Mouse (Mus musculus) hindbrain, embryonic 10.5 days (tissue): ENCODE measurements around the gene Pitpnm2. TPM values are rescaled to one million over a fixed set of nuclear protein-coding genes. Genes with fewer than 3 reads are reported as not detected.

ENCODE experiments used
- DNase-seq: peaks from one replicate; pipeline ENCODE4 v3.0.0-alpha.2; 2017; ENCODE audit warnings: low spot score
- H3K27ac ChIP-seq: fragments of 300-500 bp; sonication (generic); 2 replicates; pipeline ENCODE4 v1.5.1; 2016; ENCODE audit warnings: mild to moderate bottlenecking, moderate library complexity
- H3K27me3 ChIP-seq: fragments of 300-500 bp; sonication (generic); 2 replicates; pipeline ENCODE4 v1.6.1; 2016; ENCODE audit warnings: mild to moderate bottlenecking; ENCODE audit not compliant: poor library complexity, insufficient read depth, severe bottlenecking
- H3K36me3 ChIP-seq: fragments of 300-500 bp; sonication (generic); 2 replicates; pipeline ENCODE4 v1.6.1; 2016; ENCODE audit warnings: mild to moderate bottlenecking, moderate library complexity
- H3K4me1 ChIP-seq: fragments of 300-500 bp; sonication (generic); replicated peaks from 2 replicates; pipeline ENCODE4 v1.6.1; 2016; ENCODE audit warnings: mild to moderate bottlenecking
- H3K4me3 ChIP-seq: fragments of 300-500 bp; sonication (generic); 2 replicates; pipeline ENCODE4 v1.5.1; 2016; ENCODE audit warnings: mild to moderate bottlenecking, moderate library complexity
- H3K9me3 ChIP-seq: fragments of 300-500 bp; sonication (generic); 2 replicates; pipeline ENCODE4 v1.6.1; 2016; ENCODE audit warnings: mild to moderate bottlenecking, moderate library complexity
- WGBS: fragments of 180-500 bp; shearing (Covaris S2); methylation state at CpG from one replicate; pipeline ENCODE4 v1.1.7; 2016; 5-methylcytosine and 5-hydroxymethylcytosine counted together
- polyA plus RNA-seq: library from polyadenylated mRNA; unstranded; fragments of >200 nt; fragmentation: Nextera tagmentation; extraction: Ambion mirVana; gene quantifications from 2 replicates; pipeline ENCODE4 v1.2.1, GENCODE M21; 2016

Gene Pitpnm2
- polyA plus RNA-seq, 1 experiment from 2014 or later, result 3.6 TPM

DNA sequence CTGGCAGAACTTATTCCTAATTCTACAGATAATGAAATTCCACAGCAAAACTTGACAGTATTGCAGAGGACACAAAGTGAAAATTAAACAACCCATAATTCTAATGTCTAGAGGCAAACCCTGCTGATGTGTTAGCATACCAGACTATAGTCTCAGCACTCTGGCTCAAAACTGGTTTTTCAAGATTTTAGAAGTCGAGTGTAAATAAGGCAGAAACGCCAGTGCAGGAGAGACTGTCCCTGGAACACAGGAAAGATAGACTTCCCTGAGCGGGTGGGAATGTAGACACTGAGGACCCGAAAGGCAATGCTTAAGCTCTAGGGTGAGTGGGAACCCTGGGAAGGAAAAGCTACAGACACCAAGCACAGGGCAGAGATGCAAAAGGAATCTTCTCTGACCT lies 12.5 kb upstream of the Pitpnm2 start:
- Histone ChIP-seq H3K4me1 (no peaks in the 10 kb centered on the region), H3K9me3 (no peaks in the 10 kb centered on the region), H3K4me3 (no peak overlapping the region), H3K27me3 (no peaks in the 10 kb centered on the region), H3K27ac (no peak overlapping the region), H3K36me3 (peaks cover 100% of the 10 kb centered on the region)
- DNase-seq, result no peak
- 88% methylated on average over 4 of the region's 4 CpGs for WGBS

DNA sequence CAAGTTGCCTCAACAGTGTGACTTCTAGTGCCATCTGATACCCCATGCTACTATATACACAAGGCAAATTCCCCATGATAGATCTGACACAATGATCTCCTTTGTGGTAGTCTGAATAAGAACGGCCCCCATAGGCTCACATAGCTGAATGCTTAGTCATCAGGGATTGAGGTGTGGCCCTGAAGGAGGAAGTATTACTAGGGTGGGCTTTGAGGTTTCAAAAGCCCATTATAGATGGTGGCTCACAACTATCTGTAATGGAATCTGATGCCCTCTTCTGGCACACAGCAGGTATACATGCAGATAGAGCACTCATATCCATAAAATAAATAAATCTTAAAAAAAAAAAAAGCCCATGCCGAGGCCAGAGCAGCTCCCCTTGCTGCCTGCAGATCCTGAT lies 9.6 kb upstream of the Pitpnm2 start:
- Histone ChIP-seq H3K27ac (no peak overlapping the region), H3K36me3 (peaks cover 96% of the 10 kb centered on the region)
- 81% methylated on average over 2 of the region's 2 CpGs for WGBS

GRCm38 (mm10) chr5:124258026-124258425 lies 8.5 kb upstream of the Pitpnm2 start:
- H3K9me3 ChIP-seq, result no peaks in the 10 kb centered on the region
- whole genome bisulfite sequencing, result 100% methylated on average over 1 of the region's 1 CpGs
- H3K4me1 ChIP-seq, result no peaks in the 10 kb centered on the region
- H3K27me3 ChIP-seq, result no peaks in the 10 kb centered on the region
- peaks cover 95% of the 10 kb centered on the region for H3K36me3 ChIP-seq
- no peak overlapping the region for H3K27ac ChIP-seq
- no peak for DNase-seq
- H3K4me3 ChIP-seq, result no peak overlapping the region

More for the DNA sequence above, 9.6 kb upstream of the Pitpnm2 start:
- no peak overlapping the region for H3K4me3 ChIP-seq
- H3K4me1 ChIP-seq, result no peaks in the 10 kb centered on the region
- no peaks in the 10 kb centered on the region for H3K27me3 ChIP-seq
- DNase-seq, result no peak
- H3K9me3 ChIP-seq, result no peaks in the 10 kb centered on the region

GRCm38 (mm10) chr5:124255141-124255540 lies 5.6 kb upstream of the Pitpnm2 start:
- no peak overlapping the region for H3K4me3 ChIP-seq
- 94% methylated on average over 7 of the region's 7 CpGs for WGBS
- no peaks in the 10 kb centered on the region for H3K27me3 ChIP-seq
- no peak overlapping the region for H3K27ac ChIP-seq
- peaks cover 8% of the 10 kb centered on the region for H3K4me1 ChIP-seq
- no peak for DNase-seq
- peaks cover 66% of the 10 kb centered on the region for H3K36me3 ChIP-seq
- no peaks in the 10 kb centered on the region for H3K9me3 ChIP-seq

GRCm38 (mm10) chr5:124253555-124253954 lies 4.0 kb upstream of the Pitpnm2 start:
- H3K36me3 ChIP-seq, result peaks cover 50% of the 10 kb centered on the region
- no peak for DNase-seq
- peaks cover 18% of the 10 kb centered on the region for H3K4me1 ChIP-seq
- WGBS, result 84% methylated on average over 8 of the region's 8 CpGs
- H3K27ac ChIP-seq, result no peak overlapping the region
- H3K4me3 ChIP-seq, result no peak overlapping the region
- no peaks in the 10 kb centered on the region for H3K9me3 ChIP-seq
- H3K27me3 ChIP-seq, result no peaks in the 10 kb centered on the region

- Histone ChIP-seq H3K4me1 (peaks cover 26% of the 10 kb centered on the region), H3K27me3 (peaks cover 7% of the 10 kb centered on the region; the same call in 1 of the 2 replicates), H3K27ac (no peak overlapping the region), H3K4me3 (no peak overlapping the region), H3K9me3 (no peaks in the 10 kb centered on the region), H3K36me3 (peaks cover 42% of the 10 kb centered on the region)
- WGBS, result 93% methylated on average over 13 of the region's 13 CpGs
- DNase-seq, result no peak
Observed at GRCm38 (mm10) chr5:124252580-124253320, 3.2 kb upstream of the Pitpnm2 start.

DNA sequence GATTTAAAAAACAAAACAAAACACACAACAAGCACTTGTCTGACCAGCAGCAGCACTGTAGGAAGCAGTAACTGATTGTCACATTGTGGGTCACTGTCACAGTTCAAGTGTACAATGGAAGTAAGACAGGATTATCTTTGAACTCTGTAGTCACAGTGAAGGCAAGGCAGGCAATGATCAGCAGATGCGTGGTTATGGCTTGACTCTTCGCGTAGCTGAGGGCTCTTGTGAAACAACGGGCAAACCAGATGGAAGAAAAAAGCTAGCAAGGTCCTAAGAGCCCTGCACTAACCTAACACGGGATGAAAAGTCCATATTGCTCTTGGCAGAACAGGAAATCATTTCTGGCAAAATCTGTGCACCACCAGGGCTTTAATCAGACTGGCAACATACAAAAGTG lies 1.5 kb upstream of the Pitpnm2 start:
- H3K27ac ChIP-seq, result no peak overlapping the region
- WGBS, result 88% methylated on average over 5 of the region's 5 CpGs
- no peak for DNase-seq

DNA sequence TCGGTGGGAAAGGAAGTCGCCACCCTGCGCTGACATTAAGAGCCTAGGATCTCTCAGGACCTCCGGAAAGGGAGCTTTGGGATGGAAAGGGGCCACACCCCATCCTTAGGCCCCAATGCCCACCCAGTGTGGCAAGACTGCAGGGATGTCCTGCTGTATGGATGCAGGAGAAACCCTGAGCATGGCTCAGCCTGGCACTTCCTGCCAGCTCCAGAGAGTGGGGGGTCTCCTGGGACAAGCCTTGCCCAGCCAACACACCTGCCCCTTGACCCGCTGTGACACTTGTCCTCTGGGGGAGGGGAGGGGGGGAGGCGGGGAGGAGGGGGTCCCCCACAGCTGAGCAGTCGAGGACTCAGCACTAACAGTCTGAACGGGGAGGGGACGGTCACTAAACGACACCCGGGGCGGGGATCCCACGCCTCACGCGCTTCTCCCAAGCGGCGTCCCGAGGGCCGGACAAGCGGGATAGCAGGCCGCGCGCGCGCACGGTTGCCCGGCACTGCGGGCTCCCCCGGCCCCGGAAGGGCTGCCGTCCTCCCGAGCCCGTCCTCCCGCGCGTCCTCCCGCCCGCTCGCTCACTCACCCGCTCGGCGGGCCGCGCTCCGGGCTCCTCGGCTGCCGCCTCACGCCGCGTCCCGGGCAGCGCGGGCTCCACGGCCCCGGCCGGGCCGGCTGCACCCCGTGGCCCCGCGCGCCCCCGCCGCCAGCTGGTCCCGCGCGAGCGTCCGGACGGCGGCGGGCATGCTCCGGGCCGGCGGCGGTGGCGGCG lies 531 bp downstream of the Pitpnm2 start:
- Histone ChIP-seq H3K27me3 (peaks cover 8% of the 10 kb centered on the region; the same call in 1 of the 2 replicates), H3K9me3 (no peaks in the 10 kb centered on the region), H3K4me1 (peaks cover 35% of the 10 kb centered on the region), H3K4me3 (peak overlapping the region; percentile 73), H3K27ac (peak overlapping the region; percentile 90), H3K36me3 (peaks cover 17% of the 10 kb centered on the region)
- peak; percentile 55 for DNase-seq
- WGBS, result 3% methylated on average over 77 of the region's 77 CpGs

More for the DNA sequence above, 1.5 kb upstream of the Pitpnm2 start:
- Histone ChIP-seq H3K9me3 (no peaks in the 10 kb centered on the region), H3K36me3 (peaks cover 25% of the 10 kb centered on the region), H3K4me1 (peaks cover 35% of the 10 kb centered on the region), H3K4me3 (no peak overlapping the region), H3K27me3 (peaks cover 8% of the 10 kb centered on the region; the same call in 1 of the 2 replicates)

- peak overlapping the region; percentile 73 for H3K4me3 ChIP-seq
- WGBS, result 16% methylated on average over 9 of the region's 9 CpGs
- peaks cover 16% of the 10 kb centered on the region for H3K36me3 ChIP-seq
- peaks cover 37% of the 10 kb centered on the region for H3K4me1 ChIP-seq
- DNase-seq, result no peak
- peaks cover 8% of the 10 kb centered on the region; the same call in 1 of the 2 replicates for H3K27me3 ChIP-seq
- H3K9me3 ChIP-seq, result no peaks in the 10 kb centered on the region
- peak overlapping the region; percentile 90 for H3K27ac ChIP-seq
Observed at GRCm38 (mm10) chr5:124247986-124248626, 1.5 kb downstream of the Pitpnm2 start.

GRCm38 (mm10) chr5:124247296-124247695 lies 2.3 kb downstream of the Pitpnm2 start:
- Histone ChIP-seq H3K27me3 (peaks cover 8% of the 10 kb centered on the region; the same call in 1 of the 2 replicates), H3K27ac (no peak overlapping the region), H3K4me3 (peak overlapping the region; percentile 73; the same call in 1 of the 2 replicates), H3K4me1 (peaks cover 45% of the 10 kb centered on the region), H3K36me3 (peaks cover 19% of the 10 kb centered on the region), H3K9me3 (no peaks in the 10 kb centered on the region)
- 32% methylated on average over 7 of the region's 7 CpGs for WGBS
- no peak for DNase-seq

DNA sequence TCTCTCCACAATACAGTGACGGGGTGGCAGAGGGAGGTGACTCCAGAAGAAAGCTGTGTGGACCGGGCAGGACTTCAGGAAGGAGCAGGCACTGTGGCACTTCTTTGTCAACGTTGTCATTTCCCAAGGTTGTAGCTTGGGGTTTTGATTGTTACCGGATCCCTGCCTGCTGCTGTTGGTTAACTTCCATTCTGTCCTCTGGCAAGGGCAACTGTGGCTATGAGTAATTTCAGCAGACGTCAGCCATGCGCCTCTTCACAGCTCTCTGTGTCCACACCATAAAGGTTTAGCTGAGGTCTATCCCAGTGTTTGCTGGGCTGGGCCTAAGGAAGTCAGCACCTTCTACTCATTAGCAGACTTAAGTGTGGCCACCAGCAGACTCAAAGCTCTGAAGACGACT lies 4.7 kb downstream of the Pitpnm2 start:
- peaks cover 55% of the 10 kb centered on the region for H3K4me1 ChIP-seq
- H3K4me3 ChIP-seq, result no peak overlapping the region

DNA sequence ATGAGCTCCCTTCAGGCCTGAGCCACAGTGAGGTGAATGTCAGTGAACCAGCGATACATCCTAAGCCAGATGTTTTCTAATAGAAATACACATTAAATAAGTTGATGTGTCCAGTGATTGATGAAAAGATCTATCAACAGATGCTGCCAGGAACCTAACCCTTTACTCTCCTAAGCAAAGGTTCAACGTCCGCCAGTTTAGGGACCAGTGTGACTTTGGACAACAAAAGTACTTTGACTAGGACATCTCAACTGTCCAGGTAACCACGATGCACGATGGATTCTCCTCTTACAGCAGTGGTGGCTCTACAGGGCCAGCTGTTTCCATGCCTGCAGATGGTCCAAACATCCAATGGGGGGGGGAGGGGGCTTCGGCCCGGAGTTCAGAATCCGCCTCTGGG lies 5.1 kb downstream of the Pitpnm2 start:
- peaks cover 19% of the 10 kb centered on the region for H3K36me3 ChIP-seq
- H3K4me3 ChIP-seq, result no peak overlapping the region
- H3K27ac ChIP-seq, result no peak overlapping the region
- 94% methylated on average over 8 of the region's 8 CpGs for WGBS
- peaks cover 55% of the 10 kb centered on the region for H3K4me1 ChIP-seq
- no peaks in the 10 kb centered on the region for H3K9me3 ChIP-seq
- no peak for DNase-seq
- peaks cover 8% of the 10 kb centered on the region; the same call in 1 of the 2 replicates for H3K27me3 ChIP-seq

More for the DNA sequence above, 4.7 kb downstream of the Pitpnm2 start:
- Histone ChIP-seq H3K9me3 (no peaks in the 10 kb centered on the region), H3K36me3 (peaks cover 19% of the 10 kb centered on the region), H3K27me3 (peaks cover 8% of the 10 kb centered on the region; the same call in 1 of the 2 replicates), H3K27ac (no peak overlapping the region)
- no peak for DNase-seq
- WGBS, result 92% methylated on average over 7 of the region's 7 CpGs
